Mouse (Mus musculus) ES-CJ7 (cell line): ENCODE results near the gene Gabrb3.
"Not testable (repeated sequence)": the region's sequence is repeated elsewhere in the genome, so short reads cannot be mapped to it uniquely, and the experiment has no call there.

Experiments used
- DNase-seq: peaks from one replicate; pipeline ENCODE4 v3.0.0; 2011; ENCODE audit warnings: low read depth, low spot score

Gabrb3 gene

GRCm38 (mm10) chr7:57706092-57706491 lies 286.6 kb downstream of the Gabrb3 start:
- no peak for DNase-seq

GRCm38 (mm10) chr7:57706976-57707740 lies 287.7 kb downstream of the Gabrb3 start:
- no peak for DNase-seq

GRCm38 (mm10) chr7:57711709-57712108 lies 292.2 kb downstream of the Gabrb3 start:
- DNase-seq, result no peak

- DNase-seq, result peak; percentile 23
Measured at GRCm38 (mm10) chr7:57746836-57747235, 327.3 kb downstream of the Gabrb3 start.

GRCm38 (mm10) chr7:57760466-57760865 lies 341.0 kb downstream of the Gabrb3 start:
- DNase-seq, result no peak

DNA sequence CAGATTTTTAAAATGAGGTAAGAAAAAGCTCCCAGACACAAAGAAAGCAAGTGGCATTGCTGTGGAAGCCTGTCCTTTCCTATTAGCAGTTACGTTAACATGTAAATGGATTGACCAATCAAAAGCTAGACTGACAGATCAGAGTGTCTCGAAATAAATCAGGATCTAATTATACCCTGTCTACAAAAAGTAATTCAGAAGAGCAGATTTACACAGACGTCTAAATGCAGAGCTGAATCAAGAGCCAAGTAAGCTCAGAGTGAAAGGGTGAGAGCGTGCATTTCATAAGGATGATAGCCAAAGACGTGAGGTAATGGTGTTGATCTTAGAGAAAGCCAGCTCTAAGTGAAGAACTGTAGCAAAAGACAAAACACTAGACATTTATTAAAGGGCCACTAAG lies 359.3 kb downstream of the Gabrb3 start:
- no peak for DNase-seq

GRCm38 (mm10) chr7:57786102-57786501 lies 366.6 kb downstream of the Gabrb3 start:
- not testable (repeated sequence) for DNase-seq

GRCm38 (mm10) chr7:57787520-57787919 lies 368.0 kb downstream of the Gabrb3 start:
- no peak for DNase-seq

DNA sequence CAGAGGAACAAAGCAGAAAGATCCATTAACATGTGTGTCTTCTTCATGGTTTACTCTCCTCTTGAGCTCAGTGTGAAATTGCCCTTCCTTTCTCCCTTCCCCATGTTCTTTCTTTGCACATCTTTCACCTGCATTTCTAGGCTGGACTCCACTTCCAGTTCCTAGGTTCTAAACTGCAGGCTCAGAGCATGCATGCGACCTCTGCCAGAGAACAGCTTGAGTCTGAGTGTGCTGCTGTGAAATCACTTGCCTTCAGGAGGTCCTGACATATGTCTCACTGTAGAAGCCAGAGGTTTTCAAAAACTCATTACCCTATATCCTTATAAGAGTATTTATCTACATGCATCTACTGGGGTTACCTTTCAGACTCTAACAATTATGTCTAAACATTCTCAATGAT lies 383.8 kb downstream of the Gabrb3 start:
- no peak for DNase-seq

DNA sequence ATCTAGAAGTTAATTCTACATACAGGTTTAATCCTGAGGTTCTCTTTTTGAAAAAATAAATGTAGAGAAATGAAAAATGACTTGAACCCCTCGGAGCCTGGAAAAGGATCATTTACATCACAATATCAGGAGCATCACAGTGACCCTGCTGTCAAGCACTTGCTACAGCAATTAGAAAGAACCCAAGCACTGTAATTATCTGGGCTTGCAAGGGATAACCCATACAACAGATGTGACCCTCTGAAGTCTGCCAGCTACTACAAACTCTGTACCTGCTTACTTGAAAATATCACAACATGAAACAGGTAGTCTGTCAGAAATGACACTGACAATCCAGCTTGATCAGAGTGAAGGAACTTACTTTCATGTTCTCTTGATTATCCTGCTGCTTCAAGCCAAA lies 394.2 kb downstream of the Gabrb3 start:
- DNase-seq, result no peak

GRCm38 (mm10) chr7:57842383-57842896 lies 422.9 kb downstream of the Gabrb3 start:
- DNase-seq, result no peak

DNA sequence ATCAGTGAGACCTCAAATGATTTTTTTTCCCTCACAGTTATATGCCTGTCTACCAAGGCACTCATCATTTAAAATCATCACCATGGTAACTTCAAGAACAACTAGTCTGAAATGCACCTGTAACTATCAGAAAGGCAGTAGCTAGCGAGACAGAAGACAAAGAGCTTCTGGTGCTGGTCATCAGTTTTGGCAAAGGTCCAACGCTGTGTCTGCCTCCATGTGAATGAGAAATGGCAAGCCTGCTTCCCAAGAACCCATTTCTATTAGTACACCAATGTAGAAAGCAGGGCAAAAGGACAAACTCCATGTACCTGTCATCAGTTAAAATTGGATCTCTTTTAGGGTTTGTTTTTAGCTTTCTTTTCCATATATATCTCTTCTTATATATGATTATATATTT lies 448.5 kb downstream of the Gabrb3 start:
- no peak for DNase-seq
